16 mouse cellular contexts compared by ENCODE assay signal in the genomic region with DNA sequence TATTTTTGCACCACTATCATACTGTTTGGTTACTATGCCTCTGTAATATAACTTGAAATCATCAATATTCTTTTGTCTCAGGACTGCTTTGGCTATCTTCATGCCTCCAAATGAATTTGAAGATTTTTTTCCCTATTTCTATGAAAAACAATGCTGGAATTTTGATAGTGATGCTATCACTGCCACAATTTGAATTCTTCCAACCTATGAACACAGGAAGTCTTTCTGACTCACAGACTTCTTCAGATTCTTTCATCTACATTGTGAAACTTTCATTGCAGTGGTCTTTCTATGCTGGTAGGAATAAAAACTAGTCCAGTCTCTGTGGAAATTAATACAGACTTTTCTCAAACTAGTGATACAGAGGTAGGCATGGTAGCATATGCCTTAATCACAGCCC.
"Had no signal": no experiment of that assay in that cellular context is flagged by ENCODE, and none has a peak within 500 bp of the region (broad histone marks: within the 10 kb centered on the region; RNA-seq: fewer than 3 reads in every experiment).

No protein-coding gene starts in this region.

- H3K27ac ChIP-seq: neural tube, embryonic 12.5 days; neural tube, embryonic 13.5 days; neural tube, embryonic 15.5 days; stomach, embryonic 15.5 days; stomach, postnatal 0 days had no signal

- H3K9me3 ChIP-seq: neural tube, embryonic 12.5 days; neural tube, embryonic 13.5 days; neural tube, embryonic 15.5 days; stomach, embryonic 15.5 days had no signal

- H3K9ac ChIP-seq: neural tube, embryonic 12.5 days; neural tube, embryonic 13.5 days; neural tube, embryonic 15.5 days; stomach, embryonic 15.5 days had no signal

- H3K4me3 ChIP-seq: neural tube, embryonic 12.5 days; neural tube, embryonic 13.5 days; neural tube, embryonic 15.5 days; stomach, embryonic 15.5 days had no signal

- H3K4me1 ChIP-seq: neural tube, embryonic 12.5 days; neural tube, embryonic 15.5 days; stomach, embryonic 15.5 days had no signal

- H3K27me3 ChIP-seq: neural tube, embryonic 12.5 days; neural tube, embryonic 13.5 days; neural tube, embryonic 15.5 days; stomach, embryonic 15.5 days had no signal

- DNase-seq: retina, postnatal 1 day; right cerebral cortex, adult 18-20 months; right cerebral cortex, postnatal 14 days; right cerebral cortex, postnatal 4 days; spleen, adult 18-20 months; thymus, adult 18-20 months; thymus, adult 2 months; thymus, postnatal 14 days; thymus, postnatal 25 days; thymus, postnatal 36 days; thymus, postnatal 4 days had no signal

- H3K4me2 ChIP-seq: neural tube, embryonic 12.5 days; neural tube, embryonic 13.5 days; neural tube, embryonic 15.5 days; stomach, embryonic 15.5 days had no signal
